Mouse (Mus musculus) urinary bladder, postnatal 25 days (tissue): ENCODE results near the gene Aspdh.

Source experiments
- DNase-seq: peaks from one replicate; pipeline ENCODE4 v3.0.0; 2022; ENCODE audit warnings: low spot score

Aspdh gene

GRCm38 (mm10) chr7:44471880-44472557 is 6.8 kb downstream of the Aspdh start:
- DNase-seq = no peak

- no peak for DNase-seq
These were observed 7.3 kb downstream of the Aspdh start for GRCm38 (mm10) chr7:44472558-44472885.

GRCm38 (mm10) chr7:44472961-44473646 is 7.9 kb downstream of the Aspdh start:
- DNase-seq = no peak

- no peak for DNase-seq
These were observed 9.2 kb downstream of the Aspdh start for GRCm38 (mm10) chr7:44474419-44474818.

- no peak for DNase-seq
These were observed 9.9 kb downstream of the Aspdh start for GRCm38 (mm10) chr7:44475046-44475614.

GRCm38 (mm10) chr7:44482836-44483435 is 17.7 kb downstream of the Aspdh start:
- no peak for DNase-seq

- DNase-seq = no peak
These were observed 18.9 kb downstream of the Aspdh start for GRCm38 (mm10) chr7:44484109-44484508.

- peak; percentile 68 for DNase-seq
These were observed 19.8 kb downstream of the Aspdh start for GRCm38 (mm10) chr7:44484841-44485571.

GRCm38 (mm10) chr7:44485572-44486195 is 20.5 kb downstream of the Aspdh start:
- DNase-seq = no peak

GRCm38 (mm10) chr7:44486927-44487575 is 21.9 kb downstream of the Aspdh start:
- DNase-seq = no peak

- DNase-seq = no peak
These were observed 22.7 kb downstream of the Aspdh start for GRCm38 (mm10) chr7:44487936-44488335.

GRCm38 (mm10) chr7:44488545-44488944 is 23.4 kb downstream of the Aspdh start:
- no peak for DNase-seq

- no peak for DNase-seq
These were observed 25.1 kb downstream of the Aspdh start for GRCm38 (mm10) chr7:44490281-44490680.

- DNase-seq = no peak
These were observed 26.2 kb downstream of the Aspdh start for GRCm38 (mm10) chr7:44491391-44491790.

- no peak for DNase-seq
These were observed 27.1 kb downstream of the Aspdh start for GRCm38 (mm10) chr7:44492166-44492826.

- no peak for DNase-seq
These were observed 29.5 kb downstream of the Aspdh start for GRCm38 (mm10) chr7:44494681-44495080.

- no peak for DNase-seq
These were observed 29.9 kb downstream of the Aspdh start for GRCm38 (mm10) chr7:44495086-44495485.

- peak; percentile 96 for DNase-seq
These were observed 31.0 kb downstream of the Aspdh start, which contains the start of the genes Emc10 and Fam71e1 for GRCm38 (mm10) chr7:44495992-44496770. Emc10 (minus strand) TSS chr7:44496529. Fam71e1 (plus strand) TSS chr7:44496581.

GRCm38 (mm10) chr7:44496771-44497109 is 31.5 kb downstream of the Aspdh start:
- no peak for DNase-seq
